Mouse (Mus musculus): Measurements from ENCODE around the gene Mettl6.

GRCm38 (mm10) chr14:31510322-31510721 lies 15.5 kb upstream of the Mettl6 start:
- no peak for TF ChIP-seq GATA1 (IDR thresholded peaks at IDR 0.05; ENCODE audit: low read length)
- TF ChIP-seq TAL1 (IDR thresholded peaks at IDR 0.05; ENCODE audit: low read length) = no peak
